Mouse (Mus musculus): ENCODE measurements at regions not wholly inside any gene's neighbourhood (a gene's known extent, or its start where the extent isn't known, plus 50 kb on each side); places are given as distances from the start of the nearest gene placed in this dataset.

- no peaks in the 10 kb centered on the region for H3K9me3 ChIP-seq (replicated peaks; ENCODE audit: control insufficient read depth, insufficient read depth, low read length, poor library complexity, severe bottlenecking)
- TF ChIP-seq CTCF (IDR thresholded peaks at IDR 0.05; ENCODE audit: low read depth, low read length), result no peak
- TF ChIP-seq EP300 (IDR thresholded peaks at IDR 0.05; ENCODE audit: insufficient read depth, low read depth, low read length), result no peak
- no peak for TF ChIP-seq POLR2A (IDR thresholded peaks at IDR 0.05; ENCODE audit: insufficient read depth, low read length)
Observed at GRCm38 (mm10) chr11:117036977-117037376, 78.0 kb upstream of the Sec14l1 start.

GRCm38 (mm10) chr11:117038282-117039106, 76.5 kb upstream of the Sec14l1 start:
- Histone ChIP-seq H3K9me3 (replicated peaks; ENCODE audit: control insufficient read depth, insufficient read depth, low read length, poor library complexity, severe bottlenecking) (no peaks in the 10 kb centered on the region), H3K36me3 (ENCODE audit: control insufficient read depth, insufficient read depth, low read length, poor library complexity, severe bottlenecking) (no peaks in the 10 kb centered on the region), H3K27ac (ENCODE audit: insufficient read depth, low read length) (no peak overlapping the region), H3K4me3 (ENCODE audit: low read depth, low read length) (peak overlapping the region; percentile 45), H3K4me1 (ENCODE audit: control insufficient read depth, insufficient read depth, low read length) (no peaks in the 10 kb centered on the region), H3K9ac (ENCODE audit: low read depth, poor library complexity, severe bottlenecking) (peak overlapping the region; percentile 59; the same call in 1 of the 2 replicates), H3K27me3 (ENCODE audit: control insufficient read depth, insufficient read depth, low read length, poor library complexity, severe bottlenecking) (no peaks in the 10 kb centered on the region)
- TF ChIP-seq POLR2A (IDR thresholded peaks at IDR 0.05; ENCODE audit: insufficient read depth, low read length) (peak; percentile 66), CTCF (IDR thresholded peaks at IDR 0.05; ENCODE audit: low read depth, low read length) (peak; percentile 0), EP300 (IDR thresholded peaks at IDR 0.05; ENCODE audit: insufficient read depth, low read depth, low read length) (no peak)

More at GRCm38 (mm10) chr11:117036977-117037376, 78.0 kb upstream of the Sec14l1 start:
- H3K27ac ChIP-seq (ENCODE audit: insufficient read depth, low read length), result no peak overlapping the region
- no peaks in the 10 kb centered on the region for H3K4me1 ChIP-seq (ENCODE audit: control insufficient read depth, insufficient read depth, low read length)
- no peaks in the 10 kb centered on the region for H3K36me3 ChIP-seq (ENCODE audit: control insufficient read depth, insufficient read depth, low read length, poor library complexity, severe bottlenecking)
- H3K4me3 ChIP-seq (ENCODE audit: low read depth, low read length), result no peak overlapping the region
- H3K27me3 ChIP-seq (ENCODE audit: control insufficient read depth, insufficient read depth, low read length, poor library complexity, severe bottlenecking), result no peaks in the 10 kb centered on the region
- H3K9ac ChIP-seq (ENCODE audit: low read depth, poor library complexity, severe bottlenecking), result no peak overlapping the region

- H3K27me3 ChIP-seq (ENCODE audit: control insufficient read depth, insufficient read depth, low read length, poor library complexity, severe bottlenecking), result no peaks in the 10 kb centered on the region
- no peaks in the 10 kb centered on the region for H3K9me3 ChIP-seq (replicated peaks; ENCODE audit: control insufficient read depth, insufficient read depth, low read length, poor library complexity, severe bottlenecking)
- TF ChIP-seq CTCF (IDR thresholded peaks at IDR 0.05; ENCODE audit: low read depth, low read length) (no peak), POLR2A (IDR thresholded peaks at IDR 0.05; ENCODE audit: insufficient read depth, low read length) (no peak), EP300 (IDR thresholded peaks at IDR 0.05; ENCODE audit: insufficient read depth, low read depth, low read length) (no peak)
- no peak overlapping the region for H3K9ac ChIP-seq (ENCODE audit: low read depth, poor library complexity, severe bottlenecking)
- no peak overlapping the region for H3K27ac ChIP-seq (ENCODE audit: insufficient read depth, low read length)
- no peak overlapping the region for H3K4me3 ChIP-seq (ENCODE audit: low read depth, low read length)
- no peaks in the 10 kb centered on the region for H3K4me1 ChIP-seq (ENCODE audit: control insufficient read depth, insufficient read depth, low read length)
- no peaks in the 10 kb centered on the region for H3K36me3 ChIP-seq (ENCODE audit: control insufficient read depth, insufficient read depth, low read length, poor library complexity, severe bottlenecking)
Observed at GRCm38 (mm10) chr11:117040829-117041228, 74.1 kb upstream of the Sec14l1 start.

- Histone ChIP-seq H3K9ac (ENCODE audit: low read depth, poor library complexity, severe bottlenecking) (no peak overlapping the region), H3K27me3 (ENCODE audit: control insufficient read depth, insufficient read depth, low read length, poor library complexity, severe bottlenecking) (no peaks in the 10 kb centered on the region), H3K9me3 (replicated peaks; ENCODE audit: control insufficient read depth, insufficient read depth, low read length, poor library complexity, severe bottlenecking) (no peaks in the 10 kb centered on the region), H3K27ac (ENCODE audit: insufficient read depth, low read length) (no peak overlapping the region), H3K4me1 (ENCODE audit: control insufficient read depth, insufficient read depth, low read length) (no peaks in the 10 kb centered on the region), H3K4me3 (ENCODE audit: low read depth, low read length) (no peak overlapping the region), H3K36me3 (ENCODE audit: control insufficient read depth, insufficient read depth, low read length, poor library complexity, severe bottlenecking) (no peaks in the 10 kb centered on the region)
- TF ChIP-seq CTCF (IDR thresholded peaks at IDR 0.05; ENCODE audit: low read depth, low read length) (no peak), POLR2A (IDR thresholded peaks at IDR 0.05; ENCODE audit: insufficient read depth, low read length) (no peak), EP300 (IDR thresholded peaks at IDR 0.05; ENCODE audit: insufficient read depth, low read depth, low read length) (no peak)
Observed at GRCm38 (mm10) chr11:117042336-117042735, 72.6 kb upstream of the Sec14l1 start.

- Histone ChIP-seq H3K4me3 (ENCODE audit: low read depth, low read length) (no peak overlapping the region), H3K27ac (ENCODE audit: insufficient read depth, low read length) (no peak overlapping the region), H3K9ac (ENCODE audit: low read depth, poor library complexity, severe bottlenecking) (no peak overlapping the region), H3K9me3 (replicated peaks; ENCODE audit: control insufficient read depth, insufficient read depth, low read length, poor library complexity, severe bottlenecking) (no peaks in the 10 kb centered on the region), H3K36me3 (ENCODE audit: control insufficient read depth, insufficient read depth, low read length, poor library complexity, severe bottlenecking) (no peaks in the 10 kb centered on the region), H3K27me3 (ENCODE audit: control insufficient read depth, insufficient read depth, low read length, poor library complexity, severe bottlenecking) (no peaks in the 10 kb centered on the region), H3K4me1 (ENCODE audit: control insufficient read depth, insufficient read depth, low read length) (no peaks in the 10 kb centered on the region)
- TF ChIP-seq POLR2A (IDR thresholded peaks at IDR 0.05; ENCODE audit: insufficient read depth, low read length), result no peak
- peak; percentile 92 for TF ChIP-seq CTCF (IDR thresholded peaks at IDR 0.05; ENCODE audit: low read depth, low read length)
Observed at GRCm38 (mm10) chr11:117043524-117043923, 71.4 kb upstream of the Sec14l1 start.

GRCm38 (mm10) chr11:117044731-117045130, 70.2 kb upstream of the Sec14l1 start:
- H3K4me3 ChIP-seq (ENCODE audit: low read depth, low read length), result no peak overlapping the region
- H3K36me3 ChIP-seq (ENCODE audit: control insufficient read depth, insufficient read depth, low read length, poor library complexity, severe bottlenecking), result no peaks in the 10 kb centered on the region
- no peak overlapping the region for H3K27ac ChIP-seq (ENCODE audit: insufficient read depth, low read length)
- no peaks in the 10 kb centered on the region for H3K9me3 ChIP-seq (replicated peaks; ENCODE audit: control insufficient read depth, insufficient read depth, low read length, poor library complexity, severe bottlenecking)
- no peaks in the 10 kb centered on the region for H3K27me3 ChIP-seq (ENCODE audit: control insufficient read depth, insufficient read depth, low read length, poor library complexity, severe bottlenecking)
- H3K4me1 ChIP-seq (ENCODE audit: control insufficient read depth, insufficient read depth, low read length), result no peaks in the 10 kb centered on the region
- no peak overlapping the region for H3K9ac ChIP-seq (ENCODE audit: low read depth, poor library complexity, severe bottlenecking)
- TF ChIP-seq CTCF (IDR thresholded peaks at IDR 0.05; ENCODE audit: low read depth, low read length), result no peak
- TF ChIP-seq EP300 (IDR thresholded peaks at IDR 0.05; ENCODE audit: insufficient read depth, low read depth, low read length), result no peak
- no peak for TF ChIP-seq POLR2A (IDR thresholded peaks at IDR 0.05; ENCODE audit: insufficient read depth, low read length)
